Mouse (Mus musculus) forebrain, embryonic 10.5 days (tissue): ENCODE results near the gene Ttc34. TPM values are rescaled to one million over a fixed set of nuclear protein-coding genes. Genes with fewer than 3 reads are reported as not detected.

Source experiments
- DNase-seq: peaks from one replicate; pipeline ENCODE4 v3.0.0-alpha.2; 2017; ENCODE audit warnings: low spot score; ENCODE audit errors: extremely low spot score
- H3K27ac ChIP-seq: fragments of 300-500 bp; sonication (generic); 2 replicates; pipeline ENCODE4 v1.5.1; 2016; ENCODE audit warnings: mild to moderate bottlenecking
- H3K27me3 ChIP-seq: fragments of 300-500 bp; sonication (generic); 2 replicates; pipeline ENCODE4 v1.6.1; 2016; ENCODE audit warnings: mild to moderate bottlenecking; ENCODE audit not compliant: poor library complexity, severe bottlenecking
- H3K36me3 ChIP-seq: fragments of 300-500 bp; sonication (generic); replicated peaks from 2 replicates; pipeline ENCODE4 v1.6.1; 2016; ENCODE audit warnings: mild to moderate bottlenecking, moderate library complexity
- H3K4me1 ChIP-seq: fragments of 300-500 bp; sonication (generic); 2 replicates; pipeline ENCODE4 v1.6.1; 2016
- H3K4me3 ChIP-seq: fragments of 300-500 bp; sonication (generic); 2 replicates; pipeline ENCODE4 v1.5.1; 2016; ENCODE audit warnings: mild to moderate bottlenecking, moderate library complexity
- H3K9me3 ChIP-seq: fragments of 300-500 bp; sonication (generic); 2 replicates; pipeline ENCODE4 v1.6.1; 2016; ENCODE audit warnings: mild to moderate bottlenecking, moderate library complexity
- WGBS: fragments of 180-500 bp; shearing (Covaris S2); methylation state at CpG from one replicate; pipeline ENCODE4 v1.1.7; 2016; 5-methylcytosine and 5-hydroxymethylcytosine counted together
- polyA plus RNA-seq: library from polyadenylated mRNA; unstranded; fragments of >200 nt; fragmentation: Nextera tagmentation; extraction: Ambion mirVana; gene quantifications from 2 replicates; pipeline ENCODE4 v1.2.1, GENCODE M21; 2016

Ttc34 gene
- polyA plus RNA-seq, 1 experiment from 2014 or later = 0.61 TPM

DNA sequence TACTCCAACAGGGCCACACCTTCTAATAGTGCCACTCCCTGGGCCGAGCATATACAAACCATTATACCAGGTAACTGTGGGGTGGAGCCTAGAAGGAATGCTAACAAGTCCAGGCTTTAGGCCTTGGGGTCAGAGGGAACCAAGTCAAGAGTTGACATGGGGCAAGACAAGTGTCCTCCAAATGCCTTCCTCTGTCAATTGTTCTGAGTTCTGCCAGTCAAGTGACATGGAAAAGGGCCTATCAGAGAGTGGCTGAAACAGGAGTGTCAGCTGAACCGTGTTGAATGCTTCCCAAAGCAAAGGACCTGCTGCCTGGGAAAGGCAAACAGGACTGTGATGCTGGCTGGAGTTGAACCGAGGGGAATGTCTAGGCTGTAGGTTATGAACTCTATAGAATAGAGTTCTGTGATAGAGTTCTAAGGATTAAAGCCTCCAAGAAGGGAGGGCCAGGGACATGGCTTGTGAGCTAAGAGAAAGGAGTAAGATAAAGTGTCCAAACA, 26.2 kb downstream of the Ttc34 start:
- H3K36me3 ChIP-seq = no peaks in the 10 kb centered on the region
- no peak overlapping the region for H3K4me3 ChIP-seq
- WGBS = 87% methylated on average over 3 of the region's 3 CpGs
- H3K4me1 ChIP-seq = peaks cover 27% of the 10 kb centered on the region
- DNase-seq = no peak
- peaks cover 65% of the 10 kb centered on the region for H3K27me3 ChIP-seq
- H3K27ac ChIP-seq = peak overlapping the region; percentile 85
- no peaks in the 10 kb centered on the region for H3K9me3 ChIP-seq

DNA sequence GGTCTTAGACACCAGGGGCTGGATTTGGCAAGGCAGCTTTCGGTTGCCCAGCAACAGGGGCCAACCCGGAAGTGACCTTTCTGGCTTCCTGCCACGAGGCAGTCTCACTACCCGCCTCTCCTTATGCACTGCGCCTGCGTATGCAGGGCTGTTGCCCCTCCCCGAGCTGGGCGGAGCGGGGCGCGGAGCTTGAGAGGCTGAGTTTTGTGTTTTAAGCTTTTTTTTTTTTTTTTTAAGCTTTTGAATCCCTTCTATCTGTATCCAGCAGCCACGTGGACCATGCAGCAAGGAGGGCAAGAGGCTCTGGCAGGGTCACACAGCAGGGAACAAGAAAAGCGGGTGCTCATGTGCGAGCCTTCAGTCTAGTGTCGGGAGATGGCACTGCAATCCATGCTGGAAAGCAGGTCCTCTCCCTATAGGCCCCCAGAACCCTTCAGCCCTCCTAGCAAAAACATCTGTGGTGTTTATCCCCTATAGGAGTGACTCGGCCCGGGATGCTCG, 27.1 kb downstream of the Ttc34 start:
- Histone ChIP-seq H3K4me1 (peaks cover 35% of the 10 kb centered on the region), H3K4me3 (peak overlapping the region; percentile 51), H3K9me3 (no peaks in the 10 kb centered on the region), H3K36me3 (no peaks in the 10 kb centered on the region), H3K27me3 (peaks cover 63% of the 10 kb centered on the region), H3K27ac (peak overlapping the region; percentile 85)
- WGBS = 2% methylated on average over 18 of the region's 18 CpGs
- DNase-seq = peak; percentile 96

DNA sequence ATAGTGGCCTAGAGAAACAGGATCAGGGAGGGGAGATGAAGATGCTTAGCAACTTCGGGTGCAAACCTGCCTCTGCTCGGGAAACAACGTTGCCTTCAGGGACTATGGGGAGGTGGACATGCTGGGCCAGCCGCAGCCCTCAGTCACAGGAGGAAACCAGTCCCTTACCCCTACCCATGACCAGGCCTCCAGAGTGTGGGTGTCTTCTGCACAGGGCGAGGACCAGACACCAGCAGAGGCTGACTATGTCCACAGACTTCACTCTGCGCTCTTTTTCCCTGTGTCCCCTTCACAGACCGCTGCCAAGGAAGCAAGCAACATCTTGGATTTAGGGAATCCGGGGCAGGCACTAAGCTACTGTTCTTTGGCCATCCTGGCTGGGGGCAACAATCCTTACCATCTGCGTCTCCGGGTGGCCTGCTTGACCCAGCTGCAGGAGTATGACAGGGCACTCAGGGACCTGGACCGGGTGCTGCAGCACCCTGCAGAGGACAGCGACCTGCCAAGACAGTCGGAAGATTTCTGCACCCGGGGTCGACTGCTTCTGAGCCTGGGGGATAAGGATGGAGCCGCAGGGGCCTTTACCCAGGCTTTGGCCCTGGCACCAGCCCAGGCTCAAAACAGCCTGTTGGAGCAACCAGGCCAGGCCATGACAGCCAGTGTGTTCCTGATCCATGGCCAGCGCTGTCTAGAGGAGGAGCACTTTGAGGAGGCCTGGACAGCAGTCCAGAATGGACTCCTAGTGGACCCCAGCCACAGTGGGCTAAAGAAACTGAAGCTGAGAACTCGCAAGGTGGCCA, 27.9 kb downstream of the Ttc34 start:
- H3K27me3 ChIP-seq = peaks cover 63% of the 10 kb centered on the region
- 86% methylated on average over 18 of the region's 18 CpGs for WGBS
- DNase-seq = no peak
- no peaks in the 10 kb centered on the region for H3K36me3 ChIP-seq
- H3K27ac ChIP-seq = peak overlapping the region; percentile 85
- peaks cover 36% of the 10 kb centered on the region for H3K4me1 ChIP-seq
- H3K4me3 ChIP-seq = peak overlapping the region; percentile 51
- no peaks in the 10 kb centered on the region for H3K9me3 ChIP-seq

DNA sequence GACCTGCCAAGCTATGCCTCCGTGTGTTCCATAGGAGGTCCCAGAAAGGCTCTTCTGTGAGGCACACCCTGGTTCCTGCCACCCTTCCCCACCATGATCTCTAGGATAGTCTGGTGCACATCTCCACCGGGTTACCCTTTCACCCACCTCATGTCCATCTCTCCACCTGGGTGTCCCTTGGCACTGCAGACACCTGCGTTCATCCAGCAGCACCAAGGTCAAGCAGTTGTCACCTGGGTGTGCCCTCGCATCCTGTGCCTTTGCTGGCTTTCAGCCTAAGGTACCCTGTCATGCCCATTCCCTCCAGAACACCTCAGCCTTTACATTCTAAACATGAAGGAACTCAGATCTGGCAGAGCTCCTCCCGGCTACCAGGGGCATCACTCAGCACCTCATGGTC, 29.1 kb downstream of the Ttc34 start:
- Histone ChIP-seq H3K27ac (no peak overlapping the region), H3K36me3 (no peaks in the 10 kb centered on the region), H3K4me3 (no peak overlapping the region), H3K9me3 (no peaks in the 10 kb centered on the region), H3K4me1 (peaks cover 46% of the 10 kb centered on the region), H3K27me3 (peaks cover 63% of the 10 kb centered on the region)
- 88% methylated on average over 5 of the region's 5 CpGs for WGBS
- DNase-seq = no peak

GRCm38 (mm10) chr4:154867257-154867656, 30.0 kb downstream of the Ttc34 start:
- H3K27ac ChIP-seq = no peak overlapping the region
- H3K27me3 ChIP-seq = peaks cover 65% of the 10 kb centered on the region
- no peaks in the 10 kb centered on the region for H3K36me3 ChIP-seq
- peaks cover 55% of the 10 kb centered on the region for H3K4me1 ChIP-seq
- no peaks in the 10 kb centered on the region for H3K9me3 ChIP-seq
- 86% methylated on average over 6 of the region's 6 CpGs for WGBS
- no peak for DNase-seq
- H3K4me3 ChIP-seq = no peak overlapping the region

- H3K36me3 ChIP-seq = no peaks in the 10 kb centered on the region
- no peak within 1 kb of the TSS for H3K4me3 ChIP-seq
- no peaks in the 10 kb centered on the region for H3K9me3 ChIP-seq
- 91% methylated on average over 7 of the region's 7 CpGs for WGBS
- no peak within 1 kb of the TSS for H3K27ac ChIP-seq
- H3K4me1 ChIP-seq = peaks cover 44% of the 10 kb centered on the region
- H3K27me3 ChIP-seq = peaks cover 72% of the 10 kb centered on the region
- no peak for DNase-seq
Observed at GRCm38 (mm10) chr4:154869440-154869839, 32.2 kb downstream of the Ttc34 start, which contains the start of gene Mmel1. TSS of gene Mmel1 (plus strand) at chr4:154869585.

DNA sequence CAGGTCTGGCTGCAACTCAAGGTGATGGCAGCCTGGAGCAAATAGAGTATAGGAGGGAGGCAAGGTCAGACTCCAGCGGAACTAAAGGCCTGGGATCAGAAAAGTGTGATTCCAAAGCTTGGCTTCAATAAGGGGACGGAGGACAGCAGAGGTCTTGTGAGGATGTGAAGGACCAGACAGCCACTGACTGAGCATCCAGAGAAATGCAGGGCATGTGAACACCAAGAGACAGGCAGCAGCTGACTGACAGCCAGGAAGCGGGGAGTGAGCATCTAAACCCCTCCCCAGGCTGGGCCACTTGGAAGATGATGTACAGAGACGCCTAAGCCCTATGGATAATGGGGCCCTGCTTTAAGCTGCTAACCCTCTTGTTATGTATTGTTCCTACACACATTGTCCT, 33.5 kb downstream of the Ttc34 start:
- H3K4me3 ChIP-seq = no peak overlapping the region
- no peaks in the 10 kb centered on the region for H3K9me3 ChIP-seq
- H3K36me3 ChIP-seq = no peaks in the 10 kb centered on the region
- DNase-seq = no peak
- H3K4me1 ChIP-seq = peaks cover 35% of the 10 kb centered on the region
- 64% methylated on average over 4 of the region's 4 CpGs for WGBS
- H3K27me3 ChIP-seq = peaks cover 72% of the 10 kb centered on the region
- H3K27ac ChIP-seq = no peak overlapping the region

DNA sequence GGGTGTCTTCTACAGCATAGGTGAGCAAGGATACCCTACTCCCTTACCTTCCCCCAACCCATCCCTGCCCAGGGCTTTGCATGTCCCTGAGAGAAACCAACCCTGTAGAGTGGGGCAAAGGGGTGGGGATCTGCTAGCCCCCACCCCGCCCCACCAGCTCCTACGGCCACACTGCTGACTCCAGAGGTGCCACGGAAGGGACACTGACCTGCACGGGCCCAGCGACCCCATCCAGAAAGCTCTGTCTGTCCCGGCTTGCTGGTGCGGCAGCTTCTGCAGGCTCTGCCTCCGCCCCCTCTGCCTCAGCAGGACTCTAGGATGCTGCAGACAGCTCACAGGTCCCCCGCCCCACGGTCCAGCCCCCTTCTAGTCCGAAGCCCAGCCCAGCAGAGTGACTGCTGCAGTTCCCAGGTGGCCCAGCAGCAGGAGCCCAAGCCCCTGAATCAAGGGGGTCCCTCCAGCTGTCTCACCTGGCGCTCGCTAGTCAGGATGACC, 34.5 kb downstream of the Ttc34 start:
- Histone ChIP-seq H3K27me3 (peaks cover 66% of the 10 kb centered on the region), H3K27ac (peak overlapping the region; percentile 60), H3K4me3 (peak overlapping the region; percentile 41), H3K4me1 (peaks cover 39% of the 10 kb centered on the region), H3K9me3 (no peaks in the 10 kb centered on the region), H3K36me3 (no peaks in the 10 kb centered on the region)
- DNase-seq = peak; percentile 63
- under 1% methylated on average over 13 of the region's 13 CpGs for WGBS

DNA sequence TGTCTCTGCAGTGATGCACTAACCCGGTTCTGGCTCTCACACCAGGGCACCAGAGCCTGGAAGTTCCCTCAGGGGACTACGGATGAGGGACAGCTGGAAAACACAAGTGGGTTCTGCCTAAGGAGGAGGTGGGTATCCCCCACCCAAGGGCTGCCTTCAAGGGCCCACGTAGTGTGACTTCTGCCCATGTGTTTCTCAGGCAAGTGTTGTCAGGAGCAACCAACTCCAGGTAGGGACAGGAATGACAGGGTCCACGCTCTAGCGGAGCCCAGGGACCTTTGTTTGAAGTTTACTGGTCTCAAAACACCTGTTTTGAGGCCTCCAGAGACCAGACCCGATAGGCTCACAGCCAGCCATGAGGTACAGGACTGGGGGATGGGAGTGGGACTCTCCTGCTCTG, 35.9 kb downstream of the Ttc34 start:
- H3K27ac ChIP-seq = no peak overlapping the region
- no peak for DNase-seq
- WGBS = 79% methylated on average over 6 of the region's 6 CpGs
- peaks cover 44% of the 10 kb centered on the region for H3K4me1 ChIP-seq
- no peaks in the 10 kb centered on the region for H3K9me3 ChIP-seq
- H3K4me3 ChIP-seq = no peak overlapping the region
- H3K27me3 ChIP-seq = peaks cover 52% of the 10 kb centered on the region
- H3K36me3 ChIP-seq = no peaks in the 10 kb centered on the region

GRCm38 (mm10) chr4:154877864-154878548, 40.7 kb downstream of the Ttc34 start:
- H3K36me3 ChIP-seq = no peaks in the 10 kb centered on the region
- no peaks in the 10 kb centered on the region for H3K9me3 ChIP-seq
- peak overlapping the region; percentile 84 for H3K27ac ChIP-seq
- H3K4me3 ChIP-seq = peak overlapping the region; percentile 51
- peak; percentile 97 for DNase-seq
- peaks cover 6% of the 10 kb centered on the region for H3K27me3 ChIP-seq
- 12% methylated on average over 18 of the region's 18 CpGs for WGBS
- H3K4me1 ChIP-seq = peaks cover 22% of the 10 kb centered on the region

GRCm38 (mm10) chr4:154880730-154881129, 43.5 kb downstream of the Ttc34 start:
- H3K4me3 ChIP-seq = no peak overlapping the region
- H3K4me1 ChIP-seq = peaks cover 22% of the 10 kb centered on the region
- no peak for DNase-seq
- no peak overlapping the region for H3K27ac ChIP-seq
- no peaks in the 10 kb centered on the region for H3K27me3 ChIP-seq
- no peaks in the 10 kb centered on the region for H3K9me3 ChIP-seq
- no peaks in the 10 kb centered on the region for H3K36me3 ChIP-seq
- 90% methylated on average over 6 of the region's 6 CpGs for WGBS

GRCm38 (mm10) chr4:154882014-154882659, 44.9 kb downstream of the Ttc34 start:
- no peak for DNase-seq
- H3K9me3 ChIP-seq = no peaks in the 10 kb centered on the region
- peaks cover 21% of the 10 kb centered on the region for H3K4me1 ChIP-seq
- no peak overlapping the region for H3K27ac ChIP-seq
- no peaks in the 10 kb centered on the region for H3K36me3 ChIP-seq
- no peak overlapping the region for H3K4me3 ChIP-seq
- H3K27me3 ChIP-seq = no peaks in the 10 kb centered on the region
- 25% methylated on average over 14 of the region's 14 CpGs for WGBS
